Mouse (Mus musculus): ENCODE data around the gene Ippk. TPM values are rescaled to one million over a fixed set of nuclear protein-coding genes. Genes with fewer than 3 reads are reported as not detected.

Gene Ippk
- polyA plus RNA-seq, 1 experiment from 2014 or later = 7.3 TPM

- 64% methylated on average over 4 of the region's 4 CpGs for WGBS (ENCODE audit: insufficient replicate concordance)
- Histone ChIP-seq H3K9ac (no peak overlapping the region), H3K36me3 (replicated peaks) (peaks cover 27% of the 10 kb centered on the region), H3K4me3 (replicated peaks) (no peak overlapping the region), H3K27me3 (no peaks in the 10 kb centered on the region), H3K4me1 (replicated peaks) (peaks cover 15% of the 10 kb centered on the region), H3K27ac (replicated peaks) (no peak overlapping the region), H3K4me2 (no peak overlapping the region), H3K9me3 (replicated peaks) (no peaks in the 10 kb centered on the region)
- no peak for ATAC-seq (ENCODE audit: insufficient read depth)
Measured at GRCm38 (mm10) chr13:49430529-49430928, 9.5 kb downstream of the Ippk start.

DNA sequence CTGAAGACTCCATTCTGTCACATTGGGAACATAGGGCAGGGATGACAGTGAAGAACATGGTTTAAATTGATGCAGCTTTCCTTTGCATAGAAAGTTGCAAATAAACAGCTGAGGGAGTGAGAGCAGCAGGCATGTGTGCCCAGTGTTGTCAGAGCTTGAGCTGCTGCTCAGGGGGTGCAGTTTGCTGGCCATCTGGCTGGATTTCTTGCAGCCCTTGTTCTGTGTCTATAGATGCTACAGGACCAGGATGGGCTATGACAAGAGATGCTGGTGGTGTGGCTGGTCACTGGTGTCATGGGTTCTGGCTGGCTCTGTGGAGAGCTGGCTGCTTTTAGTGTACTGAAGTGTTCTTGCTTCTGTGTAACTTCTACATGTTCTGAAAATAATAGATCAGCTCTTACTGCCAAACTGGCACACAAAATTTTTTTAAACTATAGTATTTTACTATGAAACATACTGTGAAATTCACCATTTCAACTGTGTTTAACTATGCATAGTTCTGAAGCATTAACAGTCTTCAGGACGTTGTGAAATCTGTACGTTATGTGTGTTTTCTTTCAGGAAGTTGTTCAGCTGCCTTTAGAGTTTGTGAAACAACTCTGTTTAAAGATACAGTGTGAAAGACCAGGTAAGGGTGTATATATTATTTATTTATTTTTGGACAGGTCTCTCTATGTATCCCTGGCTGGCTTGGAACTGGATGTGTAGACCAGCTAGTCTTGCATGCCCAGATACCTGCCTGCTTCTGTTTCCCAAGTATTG, 12.4 kb downstream of the Ippk start:
- H3K36me3 ChIP-seq (replicated peaks) = peaks cover 40% of the 10 kb centered on the region
- H3K4me2 ChIP-seq = no peak overlapping the region
- no peak overlapping the region for H3K9ac ChIP-seq
- 0 out of 2 replicates have a peak, but pooled peaks cover 4% of the 10 kb centered on the region for H3K4me1 ChIP-seq (replicated peaks)
- no peaks in the 10 kb centered on the region for H3K9me3 ChIP-seq (replicated peaks)
- no peak overlapping the region for H3K4me3 ChIP-seq (replicated peaks)
- ATAC-seq (ENCODE audit: insufficient read depth) = no peak
- no peak overlapping the region for H3K27ac ChIP-seq (replicated peaks)
- no peaks in the 10 kb centered on the region for H3K27me3 ChIP-seq
- 63% methylated on average over 2 of the region's 2 CpGs for WGBS (ENCODE audit: insufficient replicate concordance)

- no peaks in the 10 kb centered on the region for H3K9me3 ChIP-seq (replicated peaks)
- no peaks in the 10 kb centered on the region for H3K4me1 ChIP-seq (replicated peaks)
- no peak overlapping the region for H3K4me3 ChIP-seq (replicated peaks)
- no peak overlapping the region for H3K27ac ChIP-seq (replicated peaks)
- no peak for ATAC-seq (ENCODE audit: insufficient read depth)
- no peak overlapping the region for H3K4me2 ChIP-seq
- no peak overlapping the region for H3K9ac ChIP-seq
- no peaks in the 10 kb centered on the region for H3K27me3 ChIP-seq
- 39% methylated on average over 1 of the region's 1 CpGs for WGBS (ENCODE audit: insufficient replicate concordance)
- H3K36me3 ChIP-seq (replicated peaks) = peaks cover 40% of the 10 kb centered on the region
Measured at GRCm38 (mm10) chr13:49435745-49436144, 14.7 kb downstream of the Ippk start.

DNA sequence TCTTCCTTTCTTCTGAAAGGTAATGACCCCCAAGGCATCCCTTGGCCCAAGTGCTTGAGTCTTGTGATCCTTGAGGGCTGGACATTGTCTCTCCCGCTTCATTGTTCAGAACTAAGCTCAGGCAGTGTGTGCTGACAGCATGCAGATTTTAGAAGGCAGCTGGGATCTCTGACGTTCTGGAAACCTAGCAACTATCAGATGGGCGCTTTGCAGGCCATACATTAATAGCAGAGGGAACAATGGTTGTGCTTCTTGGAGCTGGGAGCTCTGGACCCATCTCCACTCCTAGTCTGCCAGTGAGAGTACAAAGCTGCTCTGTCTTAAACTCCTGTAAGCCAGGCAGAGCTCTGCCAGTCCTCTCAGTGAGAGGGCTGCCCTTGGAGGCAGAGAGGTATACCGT, 15.1 kb downstream of the Ippk start:
- H3K4me1 ChIP-seq (replicated peaks) = no peaks in the 10 kb centered on the region
- no peaks in the 10 kb centered on the region for H3K27me3 ChIP-seq
- 69% methylated on average over 4 of the region's 4 CpGs for WGBS (ENCODE audit: insufficient replicate concordance)
- H3K4me2 ChIP-seq = no peak overlapping the region
- no peak overlapping the region for H3K4me3 ChIP-seq (replicated peaks)
- H3K9ac ChIP-seq = no peak overlapping the region
- peaks cover 40% of the 10 kb centered on the region for H3K36me3 ChIP-seq (replicated peaks)
- ATAC-seq (ENCODE audit: insufficient read depth) = no peak
- H3K9me3 ChIP-seq (replicated peaks) = no peaks in the 10 kb centered on the region
- no peak overlapping the region for H3K27ac ChIP-seq (replicated peaks)

DNA sequence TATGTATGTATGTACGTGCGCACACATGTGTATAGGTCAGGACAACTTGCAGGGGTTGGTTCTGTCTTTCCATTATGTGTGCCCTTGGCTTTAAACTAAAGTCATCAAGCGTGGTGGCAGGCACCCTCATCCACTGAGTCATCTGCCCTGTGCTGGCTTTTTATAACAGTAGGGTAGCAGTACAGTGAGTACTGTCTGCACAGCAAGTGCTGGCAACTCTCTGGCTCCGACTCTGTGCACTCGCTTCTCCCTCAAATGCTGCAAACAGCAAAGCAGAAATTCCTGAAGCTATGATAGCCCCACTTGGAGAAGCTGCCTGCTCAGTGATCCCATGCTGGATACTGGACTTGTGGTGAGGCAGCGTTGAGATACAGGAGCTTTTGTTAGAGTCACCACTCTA, 23.4 kb downstream of the Ippk start:
- 82% methylated on average over 6 of the region's 6 CpGs for WGBS (ENCODE audit: insufficient replicate concordance)
- Histone ChIP-seq H3K4me1 (replicated peaks) (no peaks in the 10 kb centered on the region), H3K27ac (replicated peaks) (no peak overlapping the region), H3K27me3 (no peaks in the 10 kb centered on the region), H3K9ac (no peak overlapping the region), H3K9me3 (replicated peaks) (no peaks in the 10 kb centered on the region), H3K36me3 (replicated peaks) (peaks cover 24% of the 10 kb centered on the region), H3K4me2 (no peak overlapping the region), H3K4me3 (replicated peaks) (no peak overlapping the region)
- no peak for ATAC-seq (ENCODE audit: insufficient read depth)

GRCm38 (mm10) chr13:49449318-49449749, 28.3 kb downstream of the Ippk start:
- H3K9ac ChIP-seq = no peak overlapping the region
- H3K4me1 ChIP-seq (replicated peaks) = no peaks in the 10 kb centered on the region; the same call in 1 of the 2 replicates
- H3K4me2 ChIP-seq = no peak overlapping the region
- no peaks in the 10 kb centered on the region for H3K9me3 ChIP-seq (replicated peaks)
- H3K27ac ChIP-seq (replicated peaks) = no peak overlapping the region
- no peak overlapping the region for H3K4me3 ChIP-seq (replicated peaks)
- peak; percentile 49; the same call in 1 of the 2 replicates for ATAC-seq (ENCODE audit: insufficient read depth)
- no peaks in the 10 kb centered on the region for H3K27me3 ChIP-seq
- 32% methylated on average over 5 of the region's 5 CpGs for WGBS (ENCODE audit: insufficient replicate concordance)
- peaks cover 38% of the 10 kb centered on the region for H3K36me3 ChIP-seq (replicated peaks)

DNA sequence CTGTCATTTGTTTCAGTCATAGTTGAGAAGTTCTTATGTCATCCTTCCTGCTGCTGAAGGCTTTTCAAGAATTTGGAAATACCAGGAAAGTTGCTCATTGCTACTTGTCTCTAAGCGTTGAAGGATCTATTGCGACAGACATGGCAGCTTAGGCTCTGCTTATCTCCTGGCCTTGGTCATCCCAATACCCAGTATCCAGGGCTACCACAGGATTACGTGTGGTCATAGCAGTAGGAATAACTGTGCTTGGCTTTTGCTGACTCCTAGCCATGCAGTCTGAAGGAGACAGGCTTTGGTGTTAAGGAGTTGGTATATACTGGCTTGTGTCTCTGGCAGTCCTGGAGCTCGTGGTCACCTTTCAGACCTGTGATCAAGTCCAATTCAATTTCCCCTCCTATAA, 39.2 kb downstream of the Ippk start:
- peaks cover 67% of the 10 kb centered on the region for H3K36me3 ChIP-seq (replicated peaks)
- no peak for ATAC-seq (ENCODE audit: insufficient read depth)
- no peak overlapping the region for H3K9ac ChIP-seq

DNA sequence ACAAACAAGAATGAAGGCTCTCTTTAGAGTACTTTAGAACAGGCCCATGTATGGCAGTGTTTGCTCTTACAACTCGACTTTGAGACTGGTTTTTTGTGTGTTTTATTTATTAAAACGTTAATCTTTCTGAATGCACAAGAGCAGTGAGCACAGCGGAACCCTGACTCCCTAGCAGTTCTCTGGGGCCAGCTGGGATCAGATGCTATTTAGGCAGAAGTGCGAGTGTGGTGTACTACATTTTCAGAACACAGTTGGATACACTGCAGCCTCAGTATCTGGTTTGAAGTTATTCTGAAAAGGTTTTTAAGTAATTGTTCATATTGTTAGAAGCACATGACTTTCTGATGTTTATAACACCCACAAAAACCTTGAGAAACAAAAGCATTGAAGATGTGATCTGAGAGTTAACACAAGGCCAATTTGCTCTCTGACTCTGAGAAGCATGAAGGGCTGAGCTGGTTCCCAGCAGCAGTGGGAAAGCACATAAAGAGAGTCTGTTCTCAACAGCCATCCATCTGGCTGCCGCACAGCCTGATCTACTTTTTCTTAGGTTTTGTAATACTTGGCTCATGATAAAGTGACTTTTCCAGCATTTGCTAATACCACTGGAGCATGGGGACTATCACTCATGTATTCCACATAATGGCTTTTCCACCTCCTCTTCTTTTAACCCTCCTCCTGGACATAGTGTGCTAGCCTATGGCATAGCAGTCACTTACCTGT, 39.8 kb downstream of the Ippk start:
- peaks cover 72% of the 10 kb centered on the region for H3K36me3 ChIP-seq (replicated peaks)
- H3K4me2 ChIP-seq = no peak overlapping the region
- peaks cover 3% of the 10 kb centered on the region; the same call in 1 of the 2 replicates for H3K4me1 ChIP-seq (replicated peaks)
- H3K27ac ChIP-seq (replicated peaks) = no peak overlapping the region
- no peak overlapping the region for H3K4me3 ChIP-seq (replicated peaks)
- H3K9ac ChIP-seq = no peak overlapping the region
- ATAC-seq (ENCODE audit: insufficient read depth) = no peak
- 73% methylated on average over 5 of the region's 5 CpGs for WGBS (ENCODE audit: insufficient replicate concordance)
- H3K9me3 ChIP-seq (replicated peaks) = no peaks in the 10 kb centered on the region
- no peaks in the 10 kb centered on the region for H3K27me3 ChIP-seq

More for the DNA sequence above, 39.2 kb downstream of the Ippk start:
- Histone ChIP-seq H3K27me3 (no peaks in the 10 kb centered on the region), H3K4me3 (replicated peaks) (no peak overlapping the region), H3K9me3 (replicated peaks) (no peaks in the 10 kb centered on the region), H3K4me2 (no peak overlapping the region), H3K4me1 (replicated peaks) (no peaks in the 10 kb centered on the region), H3K27ac (replicated peaks) (no peak overlapping the region)
- WGBS (ENCODE audit: insufficient replicate concordance) = 71% methylated on average over 4 of the region's 4 CpGs

DNA sequence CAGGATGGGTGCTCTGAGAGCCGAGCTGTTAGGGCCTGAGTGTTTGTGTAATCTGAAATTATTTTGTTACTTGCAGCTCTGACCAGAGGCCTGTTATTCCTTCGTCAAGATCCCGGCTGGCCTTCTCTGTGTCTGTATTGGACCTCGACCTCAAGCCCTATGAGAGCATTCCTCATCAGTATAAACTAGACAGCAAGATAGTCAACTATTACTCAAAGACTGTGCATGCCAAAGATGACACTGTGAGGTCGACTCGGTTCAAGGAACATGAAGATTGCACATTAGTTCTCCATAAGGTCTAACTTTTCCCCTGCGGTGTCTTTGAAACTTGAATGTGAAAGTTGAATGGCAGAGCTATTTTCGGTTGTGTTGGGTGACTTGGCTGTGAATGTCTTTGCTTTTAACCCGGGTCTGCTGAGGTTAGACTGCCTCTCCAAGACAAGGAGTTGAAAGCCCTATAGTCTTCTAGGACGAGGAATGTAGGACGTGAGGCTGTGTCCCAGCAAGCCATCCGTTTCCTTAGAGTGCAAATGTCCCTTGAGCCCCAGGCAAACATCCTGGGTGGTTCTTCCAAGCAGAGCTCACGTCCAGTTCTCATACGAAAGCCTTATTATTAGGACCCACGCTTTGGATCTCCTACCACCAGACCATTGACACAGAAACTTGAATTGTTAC, 40.5 kb downstream of the Ippk start:
- Histone ChIP-seq H3K9me3 (replicated peaks) (no peaks in the 10 kb centered on the region), H3K27ac (replicated peaks) (no peak overlapping the region), H3K4me1 (replicated peaks) (peaks cover 5% of the 10 kb centered on the region; the same call in 1 of the 2 replicates), H3K4me3 (replicated peaks) (no peak overlapping the region), H3K27me3 (no peaks in the 10 kb centered on the region), H3K9ac (no peak overlapping the region), H3K36me3 (replicated peaks) (peaks cover 73% of the 10 kb centered on the region), H3K4me2 (no peak overlapping the region)
- ATAC-seq (ENCODE audit: insufficient read depth) = no peak
- WGBS (ENCODE audit: insufficient replicate concordance) = 79% methylated on average over 15 of the region's 15 CpGs

DNA sequence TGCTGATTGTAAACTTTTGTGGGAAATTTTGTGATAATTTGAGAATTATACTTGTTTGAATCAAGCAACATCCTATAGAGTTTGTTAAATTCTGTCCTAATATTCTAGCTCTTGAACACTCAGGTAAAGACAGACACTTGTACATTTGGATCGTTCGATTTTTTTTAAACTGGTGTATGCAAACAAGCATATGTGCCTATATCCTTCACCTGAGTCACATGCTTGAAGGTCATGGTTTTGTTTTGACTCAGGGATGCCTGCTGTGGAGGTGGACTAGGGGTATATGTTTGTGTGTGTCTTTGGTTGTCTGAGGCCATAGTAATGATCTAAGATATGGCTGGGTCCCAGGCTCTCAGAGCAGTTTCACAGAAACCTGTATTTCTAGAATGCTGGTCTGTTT, 41.9 kb downstream of the Ippk start:
- H3K4me2 ChIP-seq = no peak overlapping the region
- peaks cover 5% of the 10 kb centered on the region; the same call in 1 of the 2 replicates for H3K4me1 ChIP-seq (replicated peaks)
- no peak overlapping the region for H3K27ac ChIP-seq (replicated peaks)
- no peaks in the 10 kb centered on the region for H3K27me3 ChIP-seq
- ATAC-seq (ENCODE audit: insufficient read depth) = no peak
- H3K4me3 ChIP-seq (replicated peaks) = no peak overlapping the region
- 84% methylated on average over 2 of the region's 2 CpGs for WGBS (ENCODE audit: insufficient replicate concordance)
- H3K9ac ChIP-seq = no peak overlapping the region
- no peaks in the 10 kb centered on the region for H3K9me3 ChIP-seq (replicated peaks)
- H3K36me3 ChIP-seq (replicated peaks) = peaks cover 64% of the 10 kb centered on the region

DNA sequence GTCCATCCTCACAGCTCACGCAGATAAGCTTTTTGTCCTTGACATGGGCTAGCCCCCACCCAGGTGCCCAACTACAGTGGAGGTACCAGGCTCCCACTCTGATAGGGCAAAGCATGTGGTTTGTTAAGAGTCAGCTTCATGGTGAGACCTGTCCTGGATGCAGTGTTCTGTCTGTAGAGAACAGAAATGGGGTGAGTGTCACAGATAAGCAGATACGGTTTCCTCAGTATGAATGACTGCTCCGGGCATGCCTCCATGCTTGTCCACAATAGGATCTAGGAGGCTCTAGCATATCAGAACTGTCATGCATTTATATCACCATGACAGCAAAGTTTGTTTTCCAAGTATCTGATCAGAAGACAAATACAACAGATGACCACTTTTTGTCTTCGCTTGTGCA, 44.8 kb downstream of the Ippk start:
- Histone ChIP-seq H3K36me3 (replicated peaks) (peaks cover 45% of the 10 kb centered on the region), H3K4me3 (replicated peaks) (no peak overlapping the region), H3K9me3 (replicated peaks) (no peaks in the 10 kb centered on the region), H3K27ac (replicated peaks) (no peak overlapping the region), H3K27me3 (no peaks in the 10 kb centered on the region), H3K9ac (no peak overlapping the region), H3K4me2 (no peak overlapping the region), H3K4me1 (replicated peaks) (peaks cover 5% of the 10 kb centered on the region; the same call in 1 of the 2 replicates)
- 47% methylated on average over 4 of the region's 4 CpGs for WGBS (ENCODE audit: insufficient replicate concordance)
- peak; percentile 83 for ATAC-seq (ENCODE audit: insufficient read depth)

Data from liver, embryonic 15.5 days (tissue).